Mouse (Mus musculus) cerebral cortex, adult 2 months (tissue): ENCODE results near the gene Smim13.

Experiments used
- WGBS: fragments of 180-500 bp; shearing (Covaris S2); methylation state at CpG from one replicate; pipeline ENCODE4 v1.1.7; 2018; 5-methylcytosine and 5-hydroxymethylcytosine counted together

The Smim13 gene

DNA sequence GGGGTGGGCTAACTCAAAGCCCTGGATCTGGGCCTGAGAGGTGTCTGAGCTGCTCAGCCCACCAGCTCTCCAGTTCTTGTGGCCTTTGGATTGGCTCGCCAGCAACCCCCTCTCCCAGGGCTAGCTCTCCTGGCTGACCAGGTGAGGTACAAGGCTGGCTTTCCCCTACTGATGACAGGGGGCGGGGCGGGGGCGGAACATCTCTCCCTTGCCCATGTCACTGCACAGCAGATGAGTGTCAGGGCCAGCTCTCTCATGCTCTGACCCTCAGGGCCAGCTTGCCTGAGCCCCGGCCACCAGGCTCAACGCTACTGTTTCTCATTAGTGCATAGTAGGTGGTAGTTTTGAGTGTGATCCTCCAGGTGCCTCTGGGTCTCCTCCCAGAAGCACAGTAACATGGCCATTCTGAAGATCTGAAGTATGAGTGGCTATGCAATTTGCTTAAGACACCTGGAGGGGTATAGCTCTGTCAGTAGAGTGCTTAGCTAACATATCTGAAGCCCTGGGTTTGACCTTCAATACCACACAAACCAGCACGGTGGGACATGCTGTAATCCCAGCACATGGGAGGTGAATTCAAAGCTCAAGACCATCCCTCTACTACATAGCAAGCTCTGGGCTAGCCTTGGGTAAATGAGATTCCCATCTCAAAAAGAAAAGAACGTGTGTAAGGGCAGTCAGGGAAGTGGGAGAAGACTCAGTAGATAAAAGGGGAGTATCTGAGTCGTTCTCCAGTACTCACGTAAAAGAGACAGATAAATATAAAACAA lies 11.4 kb upstream of the Smim13 start:
- WGBS = 74% methylated on average over 10 of the region's 10 CpGs

DNA sequence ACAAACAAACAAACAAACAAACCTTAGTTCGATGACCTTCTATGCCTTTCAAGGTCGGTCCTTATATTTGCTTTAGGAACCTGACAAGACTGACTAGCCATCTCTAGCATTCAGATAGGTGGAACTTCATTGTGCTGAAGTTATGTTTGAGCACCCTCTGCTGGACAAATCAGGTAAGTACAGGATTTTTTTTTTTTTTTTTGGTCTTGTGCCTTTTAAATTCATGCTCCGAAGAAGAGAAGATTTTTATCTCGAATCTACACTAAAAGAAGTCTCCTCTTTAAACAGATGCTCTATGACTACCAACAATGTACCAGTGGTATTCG lies 10.9 kb upstream of the Smim13 start:
- 4% methylated on average over 5 of the region's 5 CpGs for WGBS

- WGBS = 54% methylated on average over 2 of the region's 2 CpGs
Measured at GRCm38 (mm10) chr13:41241557-41241956, 8.1 kb upstream of the Smim13 start.

DNA sequence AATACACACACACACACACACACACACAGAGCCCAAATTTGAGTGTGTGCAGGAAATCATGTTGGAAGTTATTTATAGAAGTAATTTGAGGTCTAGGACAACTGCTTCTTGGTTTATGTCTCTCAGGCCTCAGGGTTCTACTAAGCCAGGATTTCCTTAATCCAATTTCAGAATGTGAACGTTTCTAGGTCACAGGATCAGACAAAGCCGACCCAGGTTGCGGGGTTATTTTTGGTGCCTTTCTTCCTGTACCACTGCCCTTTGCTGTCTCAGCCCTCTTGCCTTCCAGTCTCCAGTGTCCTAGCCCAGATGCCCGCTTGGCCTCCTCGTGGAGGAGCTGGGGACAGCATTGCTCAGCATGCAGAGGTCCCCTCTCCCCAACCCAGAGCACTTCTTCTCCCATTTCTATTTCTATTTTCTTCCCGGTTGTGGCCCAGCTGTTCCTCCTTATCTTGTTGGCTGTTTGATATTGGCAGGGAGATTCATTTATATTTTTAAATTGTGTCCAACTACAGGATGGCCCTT lies 5.3 kb upstream of the Smim13 start:
- 52% methylated on average over 6 of the region's 6 CpGs for WGBS

- 18% methylated on average over 12 of the region's 12 CpGs for WGBS
Measured at GRCm38 (mm10) chr13:41248751-41249520, 708 bp upstream of the Smim13 start.

GRCm38 (mm10) chr13:41250318-41250981 lies 806 bp downstream of the Smim13 start:
- WGBS = 2% methylated on average over 27 of the region's 27 CpGs

DNA sequence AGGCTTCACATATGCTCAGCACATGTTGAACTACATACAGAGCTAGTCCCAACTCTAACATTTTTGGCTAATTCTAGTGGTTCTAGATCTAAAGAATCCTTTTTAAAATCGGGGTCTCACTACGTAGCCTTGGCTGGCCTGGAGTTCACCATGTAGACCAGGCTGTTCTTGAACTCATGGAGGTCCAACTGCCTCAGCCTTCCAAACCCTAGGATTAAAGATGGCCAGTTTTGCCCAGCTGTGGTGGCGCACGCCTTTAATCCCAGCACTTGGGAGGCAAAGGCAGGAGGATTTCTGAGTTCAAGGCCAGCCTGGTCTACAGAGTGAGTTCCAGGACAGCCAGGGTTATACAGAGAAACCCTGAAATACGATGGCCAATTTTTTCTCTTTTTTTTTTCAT lies 1.6 kb downstream of the Smim13 start:
- 75% methylated on average over 5 of the region's 5 CpGs for WGBS

GRCm38 (mm10) chr13:41251667-41252066 lies 2.0 kb downstream of the Smim13 start:
- 65% methylated on average over 5 of the region's 5 CpGs for WGBS

DNA sequence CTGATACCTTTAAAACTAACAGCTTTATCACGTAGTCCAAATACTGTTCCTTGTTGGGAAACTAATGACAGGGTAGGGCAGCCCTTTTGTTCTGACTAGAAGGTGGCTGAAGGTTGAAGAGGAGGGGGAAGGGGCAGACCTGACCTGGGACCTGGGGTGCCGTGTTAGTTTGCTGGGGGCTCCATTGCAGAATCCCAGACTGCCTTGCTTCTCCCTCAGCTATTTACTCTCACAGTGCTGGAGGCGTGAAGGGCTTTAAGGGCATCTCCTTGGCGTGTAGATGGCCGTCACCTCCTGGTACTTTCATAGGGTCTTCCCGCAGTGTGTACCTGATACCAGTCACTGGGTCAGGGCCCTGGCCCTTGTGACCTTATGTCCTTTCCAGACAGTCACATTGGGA lies 2.5 kb downstream of the Smim13 start:
- 84% methylated on average over 6 of the region's 6 CpGs for WGBS

- 85% methylated on average over 7 of the region's 7 CpGs for WGBS
Measured at GRCm38 (mm10) chr13:41252736-41253135, 3.1 kb downstream of the Smim13 start.

DNA sequence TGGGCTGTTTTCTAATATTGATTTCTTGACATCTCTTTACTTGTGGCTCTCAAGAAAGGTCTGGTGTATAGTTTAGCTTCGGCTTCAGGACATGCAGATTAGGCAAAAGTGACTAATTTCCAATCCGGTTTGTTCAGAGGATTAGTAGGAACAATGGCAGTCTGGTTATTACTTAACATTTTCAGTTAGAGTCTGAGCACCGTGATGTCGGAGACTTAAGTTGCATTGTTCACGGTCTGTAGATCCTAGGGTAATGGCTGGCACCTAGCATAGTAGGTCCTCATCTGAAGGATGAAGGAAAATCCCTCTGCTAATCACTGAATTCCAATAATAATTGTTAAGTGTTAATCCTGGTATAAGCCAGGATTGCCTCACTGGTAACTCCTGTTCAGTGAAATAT lies 6.5 kb downstream of the Smim13 start:
- 84% methylated on average over 5 of the region's 5 CpGs for WGBS

- 96% methylated on average over 3 of the region's 3 CpGs for WGBS
Measured at GRCm38 (mm10) chr13:41256962-41257361, 7.3 kb downstream of the Smim13 start.

- 72% methylated on average over 4 of the region's 4 CpGs for WGBS
Measured at GRCm38 (mm10) chr13:41257851-41258250, 8.2 kb downstream of the Smim13 start.

- WGBS = 92% methylated on average over 8 of the region's 8 CpGs
Measured at GRCm38 (mm10) chr13:41261617-41262016, 12.0 kb downstream of the Smim13 start.

DNA sequence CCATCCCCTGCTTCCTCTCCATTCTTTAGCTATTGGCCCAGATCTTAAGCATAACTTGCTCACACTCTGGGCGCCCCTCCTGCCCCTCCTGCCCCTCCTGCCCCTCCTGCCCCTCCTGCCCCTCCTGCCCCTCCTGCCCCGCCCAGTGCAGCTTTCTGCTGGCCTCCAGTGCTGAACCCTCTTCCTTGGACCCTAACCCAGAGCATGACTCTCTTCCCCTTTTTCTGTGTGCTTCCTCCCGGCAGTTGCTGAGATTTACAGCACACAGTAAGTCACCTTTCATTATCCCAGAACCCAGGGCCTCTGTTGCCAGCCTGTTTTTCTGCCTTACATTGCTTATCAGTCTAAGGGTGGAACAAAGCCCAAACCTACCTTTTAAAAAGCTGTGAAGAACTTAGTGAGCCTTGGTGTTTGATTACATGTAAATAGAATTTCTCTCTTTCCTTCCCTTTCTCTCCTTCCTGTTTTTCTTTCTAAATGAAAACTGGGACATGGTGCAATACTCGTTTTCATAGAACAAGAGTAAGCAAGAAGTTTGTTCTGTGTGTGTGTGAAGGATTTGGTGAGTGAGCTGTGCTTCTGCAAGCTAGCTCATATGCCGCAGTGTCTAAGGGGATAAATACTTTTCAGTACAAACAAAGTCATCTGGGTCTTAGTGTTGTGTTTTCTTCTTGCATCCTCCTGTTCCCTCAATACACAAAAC lies 13.8 kb downstream of the Smim13 start:
- WGBS = 76% methylated on average over 5 of the region's 5 CpGs

- WGBS = 12% methylated on average over 7 of the region's 7 CpGs
Measured at GRCm38 (mm10) chr13:41267827-41268408, 18.3 kb downstream of the Smim13 start.

DNA sequence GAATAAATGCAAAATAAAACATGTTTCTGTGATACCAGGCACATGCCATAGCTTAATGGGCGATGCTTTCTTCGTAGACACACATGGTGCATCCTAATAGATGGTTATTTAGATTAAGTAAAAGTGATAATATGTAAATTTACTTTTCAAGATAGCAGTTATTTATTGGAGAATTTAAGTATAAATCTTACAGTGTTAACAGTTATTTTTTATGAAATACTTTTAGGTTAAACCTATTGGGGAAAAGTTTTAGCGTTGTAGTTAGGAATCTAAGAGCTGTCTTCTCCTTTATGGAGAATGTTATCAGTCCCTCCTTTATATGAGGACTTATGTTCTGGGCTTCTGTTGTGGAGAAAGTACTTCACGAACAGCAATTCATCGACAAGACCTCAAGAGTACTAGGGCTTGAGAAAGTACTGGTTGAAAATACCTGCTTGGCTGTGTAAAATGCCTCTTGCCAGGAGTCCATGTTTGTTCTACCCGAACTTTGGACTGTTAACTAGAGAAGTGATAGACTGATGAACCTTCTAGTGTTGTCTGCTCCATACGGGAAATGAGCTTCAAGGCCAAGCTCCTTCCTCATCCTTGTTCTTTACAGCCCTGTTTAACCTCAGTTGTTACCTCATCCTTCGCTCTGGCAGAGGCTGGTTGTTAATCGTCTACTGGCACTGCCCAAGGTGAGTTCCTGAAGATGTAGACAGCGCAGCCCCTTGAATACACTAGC lies 24.4 kb downstream of the Smim13 start, which contains the start of gene Gm17364:
Gene Gm17364, minus strand, starts transcription at position 51 of the 724 bp plus-strand sequence.
- 96% methylated on average over 10 of the region's 10 CpGs for WGBS

DNA sequence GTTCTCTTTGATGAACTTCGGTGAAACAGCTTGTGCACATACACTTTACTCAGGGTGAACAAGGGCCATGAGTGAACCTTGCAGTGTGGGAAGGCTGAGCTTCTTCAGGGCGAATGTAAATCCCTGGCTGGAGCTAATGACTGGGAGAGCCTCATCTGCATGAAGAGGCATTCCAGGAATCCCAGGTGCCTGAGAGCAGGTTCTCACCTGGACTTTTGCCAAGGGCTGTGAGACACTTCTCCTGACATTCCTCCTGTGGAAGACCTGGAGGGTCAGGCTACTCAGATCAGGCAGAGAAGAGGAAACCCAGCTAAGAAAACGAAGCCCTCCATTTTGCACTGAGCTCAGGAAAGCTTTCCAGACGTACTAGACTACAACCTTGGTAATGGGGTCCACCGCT lies 31.1 kb downstream of the Smim13 start:
- WGBS = 83% methylated on average over 5 of the region's 5 CpGs

DNA sequence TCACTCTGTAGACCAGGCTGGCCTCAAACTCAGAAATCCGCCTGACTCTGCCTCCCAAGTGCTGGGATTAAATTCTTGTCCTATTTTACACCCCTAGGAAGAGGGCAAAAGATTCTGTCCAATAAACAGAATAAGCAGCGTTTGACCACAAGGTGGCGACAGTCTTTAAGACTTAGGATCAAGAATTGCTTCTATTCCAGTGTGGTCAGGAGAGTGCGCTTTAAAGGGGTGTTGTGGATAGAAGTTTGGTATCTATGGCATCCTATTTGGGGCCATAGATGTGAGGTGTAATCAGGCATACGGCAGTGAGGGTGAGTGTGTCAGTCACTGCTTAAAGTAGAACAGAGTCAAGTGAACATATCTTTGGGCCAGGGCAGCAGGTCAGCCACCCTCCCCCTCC lies 33.6 kb downstream of the Smim13 start:
- 18% methylated on average over 5 of the region's 5 CpGs for WGBS

GRCm38 (mm10) chr13:41285448-41285847 lies 35.8 kb downstream of the Smim13 start:
- 85% methylated on average over 4 of the region's 4 CpGs for WGBS

DNA sequence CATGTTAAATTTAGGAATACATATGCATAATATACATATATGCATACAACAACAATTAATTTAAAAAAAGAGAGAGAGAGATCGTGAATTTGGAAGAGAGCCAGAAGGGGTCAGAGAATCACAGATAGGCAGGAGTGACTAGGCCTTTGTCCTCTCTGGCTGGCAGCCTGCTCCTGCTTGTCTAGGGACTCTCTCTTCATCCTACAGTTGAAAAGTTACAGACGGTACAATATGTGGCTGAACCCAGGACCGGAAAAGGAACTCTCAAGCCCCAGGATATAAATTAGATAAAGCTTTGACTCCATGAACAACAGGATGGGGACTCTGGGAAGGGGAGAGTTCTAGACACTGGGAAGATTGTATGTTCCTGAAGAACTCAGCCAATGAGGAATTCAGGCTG lies 36.6 kb downstream of the Smim13 start:
- WGBS = 71% methylated on average over 3 of the region's 3 CpGs
